Mouse (Mus musculus) limb, embryonic 15.5 days (tissue): ENCODE data around the gene Npas3. TPM values are rescaled to one million over a fixed set of nuclear protein-coding genes. Genes with fewer than 3 reads are reported as not detected.
"Not testable (repeated sequence)": the region's sequence is repeated elsewhere in the genome, so short reads cannot be mapped to it uniquely, and the experiment has no call there.

Source experiments
- ATAC-seq: fragments of 200-750 bp; cut with Nextera tagmentation; 2 replicates; pipeline ENCODE4 v1.8.0; 2017; ENCODE audit warnings: low read depth, moderate TSS enrichment; ENCODE audit not compliant: insufficient number of reproducible peaks, low FRiP score, low TSS enrichment
- H3K27ac ChIP-seq: fragments of 300-500 bp; sonication (generic); 2 replicates; pipeline ENCODE4 v1.5.1; 2015; ENCODE audit warnings: moderate library complexity, mild to moderate bottlenecking, inconsistent platforms
- H3K27me3 ChIP-seq: fragments of 300-500 bp; sonication (generic); 2 replicates; pipeline ENCODE4 v1.6.1; 2015; ENCODE audit warnings: inconsistent platforms
- H3K36me3 ChIP-seq: fragments of 300-500 bp; sonication (generic); 2 replicates; pipeline ENCODE4 v1.6.1; 2015; ENCODE audit warnings: inconsistent platforms
- H3K4me1 ChIP-seq: fragments of 300-500 bp; sonication (generic); 2 replicates; pipeline ENCODE4 v1.6.1; 2015; ENCODE audit warnings: inconsistent platforms
- H3K4me2 ChIP-seq: fragments of 300-500 bp; sonication (generic); 2 replicates; pipeline ENCODE4 v1.6.1; 2015; ENCODE audit warnings: mild to moderate bottlenecking, inconsistent platforms
- H3K4me3 ChIP-seq: fragments of 300-500 bp; sonication (generic); 2 replicates; pipeline ENCODE4 v1.5.1; 2015; ENCODE audit warnings: mild to moderate bottlenecking, inconsistent platforms
- H3K9ac ChIP-seq: fragments of 300-500 bp; sonication (generic); 2 replicates; pipeline ENCODE4 v1.6.1; 2015; ENCODE audit warnings: inconsistent platforms
- H3K9me3 ChIP-seq: fragments of 300-500 bp; sonication (generic); 2 replicates; pipeline ENCODE4 v1.6.1; 2016; ENCODE audit warnings: inconsistent platforms
- WGBS: fragments of 180-500 bp; shearing (Covaris S2); methylation state at CpG from one replicate; pipeline ENCODE4 v1.1.7; 2015; 5-methylcytosine and 5-hydroxymethylcytosine counted together
- polyA plus RNA-seq: library from polyadenylated mRNA; unstranded; fragments of >200 nt; fragmentation: Nextera tagmentation; extraction: Ambion mirVana; gene quantifications from 2 replicates; pipeline ENCODE4 v1.2.1, GENCODE M21; 2015

Npas3 gene
- polyA plus RNA-seq, 1 experiment from 2014 or later, result 4.2 TPM

GRCm38 (mm10) chr12:53252572-53253422 is 4.3 kb downstream of the Npas3 start:
- peak overlapping the region; percentile 96 for H3K27ac ChIP-seq

GRCm38 (mm10) chr12:53253461-53254159 is 5.1 kb downstream of the Npas3 start:
- peak; percentile 8; the same call in 1 of the 2 replicates for ATAC-seq
- H3K27me3 ChIP-seq, result peaks cover 24% of the 10 kb centered on the region
- no peaks in the 10 kb centered on the region for H3K9me3 ChIP-seq
- H3K4me3 ChIP-seq, result peak overlapping the region; percentile 71
- H3K4me2 ChIP-seq, result peak overlapping the region; percentile 72
- H3K4me1 ChIP-seq, result peaks cover 12% of the 10 kb centered on the region
- under 1% methylated on average over 12 of the region's 32 CpGs for WGBS
- no peaks in the 10 kb centered on the region for H3K36me3 ChIP-seq
- H3K9ac ChIP-seq, result peak overlapping the region; percentile 0; the same call in 1 of the 2 replicates
- peak overlapping the region; percentile 96 for H3K27ac ChIP-seq

More at GRCm38 (mm10) chr12:53252572-53253422, 4.3 kb downstream of the Npas3 start:
- H3K27me3 ChIP-seq, result peaks cover 32% of the 10 kb centered on the region
- no peaks in the 10 kb centered on the region for H3K36me3 ChIP-seq
- peak; percentile 41 for ATAC-seq
- peaks cover 21% of the 10 kb centered on the region for H3K4me1 ChIP-seq
- H3K9ac ChIP-seq, result peak overlapping the region; percentile 82
- WGBS, result under 1% methylated on average over 68 of the region's 115 CpGs
- peak overlapping the region; percentile 71 for H3K4me3 ChIP-seq
- peak overlapping the region; percentile 72 for H3K4me2 ChIP-seq
- H3K9me3 ChIP-seq, result no peaks in the 10 kb centered on the region

GRCm38 (mm10) chr12:53254160-53254480 is 5.6 kb downstream of the Npas3 start:
- Histone ChIP-seq H3K27ac (peak overlapping the region; percentile 96), H3K27me3 (peaks cover 19% of the 10 kb centered on the region), H3K9me3 (no peaks in the 10 kb centered on the region), H3K4me1 (peaks cover 8% of the 10 kb centered on the region), H3K4me2 (peak overlapping the region; percentile 72), H3K36me3 (no peaks in the 10 kb centered on the region), H3K4me3 (peak overlapping the region; percentile 71), H3K9ac (peak overlapping the region; percentile 0; the same call in 1 of the 2 replicates)
- ATAC-seq, result no peak
- WGBS, result 15% methylated on average over 6 of the region's 6 CpGs

GRCm38 (mm10) chr12:53274502-53274901 is 26.0 kb downstream of the Npas3 start:
- not testable (repeated sequence) for H3K9ac ChIP-seq, H3K9me3 ChIP-seq, H3K36me3 ChIP-seq, H3K4me1 ChIP-seq, H3K4me3 ChIP-seq, H3K27me3 ChIP-seq, H3K27ac ChIP-seq, H3K4me2 ChIP-seq, ATAC-seq

- no peaks in the 10 kb centered on the region for H3K9me3 ChIP-seq
- H3K27ac ChIP-seq, result no peak overlapping the region
- ATAC-seq, result no peak
- H3K27me3 ChIP-seq, result no peaks in the 10 kb centered on the region
- H3K4me2 ChIP-seq, result no peak overlapping the region
- H3K4me3 ChIP-seq, result no peak overlapping the region
- H3K36me3 ChIP-seq, result no peaks in the 10 kb centered on the region
- no peak overlapping the region for H3K9ac ChIP-seq
- whole genome bisulfite sequencing, result 70% methylated on average over 6 of the region's 6 CpGs
- no peaks in the 10 kb centered on the region for H3K4me1 ChIP-seq
Observed at GRCm38 (mm10) chr12:53277393-53277792, 28.9 kb downstream of the Npas3 start.

- H3K4me2 ChIP-seq, result no peak overlapping the region
- no peak for ATAC-seq
- WGBS, result 83% methylated on average over 4 of the region's 4 CpGs
- H3K4me3 ChIP-seq, result no peak overlapping the region
- H3K9ac ChIP-seq, result no peak overlapping the region
- no peaks in the 10 kb centered on the region for H3K36me3 ChIP-seq
- H3K27me3 ChIP-seq, result no peaks in the 10 kb centered on the region
- H3K4me1 ChIP-seq, result peaks cover 8% of the 10 kb centered on the region; the same call in 1 of the 2 replicates
- H3K27ac ChIP-seq, result no peak overlapping the region
- H3K9me3 ChIP-seq, result no peaks in the 10 kb centered on the region
Observed at GRCm38 (mm10) chr12:53290341-53290740, 41.9 kb downstream of the Npas3 start.

- no peaks in the 10 kb centered on the region for H3K27me3 ChIP-seq
- no peak for ATAC-seq
- no peak overlapping the region for H3K9ac ChIP-seq
- H3K9me3 ChIP-seq, result no peaks in the 10 kb centered on the region
- H3K4me1 ChIP-seq, result peaks cover 8% of the 10 kb centered on the region; the same call in 1 of the 2 replicates
- no peaks in the 10 kb centered on the region for H3K36me3 ChIP-seq
- no peak overlapping the region for H3K27ac ChIP-seq
- H3K4me3 ChIP-seq, result no peak overlapping the region
- no peak overlapping the region for H3K4me2 ChIP-seq
- WGBS, result 88% methylated on average over 10 of the region's 10 CpGs
Observed at GRCm38 (mm10) chr12:53290846-53291245, 42.4 kb downstream of the Npas3 start.

- Histone ChIP-seq H3K27me3 (no peaks in the 10 kb centered on the region), H3K4me3 (no peak overlapping the region), H3K4me2 (no peak overlapping the region), H3K36me3 (no peaks in the 10 kb centered on the region), H3K27ac (peak overlapping the region; percentile 85), H3K9ac (no peak overlapping the region), H3K9me3 (no peaks in the 10 kb centered on the region), H3K4me1 (peaks cover 8% of the 10 kb centered on the region; the same call in 1 of the 2 replicates)
- no peak for ATAC-seq
- WGBS, result 60% methylated on average over 8 of the region's 8 CpGs
Observed at GRCm38 (mm10) chr12:53292010-53292409, 43.5 kb downstream of the Npas3 start.

- Histone ChIP-seq H3K27ac (peak overlapping the region; percentile 85), H3K9me3 (no peaks in the 10 kb centered on the region), H3K4me3 (no peak overlapping the region), H3K27me3 (no peaks in the 10 kb centered on the region), H3K4me2 (peak overlapping the region; percentile 19), H3K4me1 (peaks cover 8% of the 10 kb centered on the region; the same call in 1 of the 2 replicates), H3K36me3 (no peaks in the 10 kb centered on the region), H3K9ac (no peak overlapping the region)
- 39% methylated on average over 17 of the region's 17 CpGs for WGBS
- ATAC-seq, result peak; percentile 77
Observed at GRCm38 (mm10) chr12:53292508-53293300, 44.2 kb downstream of the Npas3 start.

- Histone ChIP-seq H3K27me3 (no peaks in the 10 kb centered on the region), H3K27ac (no peak overlapping the region), H3K36me3 (no peaks in the 10 kb centered on the region), H3K4me2 (no peak overlapping the region), H3K9ac (no peak overlapping the region), H3K4me1 (peaks cover 19% of the 10 kb centered on the region), H3K4me3 (no peak overlapping the region), H3K9me3 (no peaks in the 10 kb centered on the region)
- WGBS, result 95% methylated on average over 7 of the region's 7 CpGs
- no peak for ATAC-seq
Observed at GRCm38 (mm10) chr12:53294011-53294410, 45.5 kb downstream of the Npas3 start.

GRCm38 (mm10) chr12:53295747-53296146 is 47.3 kb downstream of the Npas3 start:
- Histone ChIP-seq H3K4me1 (peaks cover 20% of the 10 kb centered on the region), H3K9ac (no peak overlapping the region), H3K4me3 (no peak overlapping the region), H3K36me3 (no peaks in the 10 kb centered on the region), H3K27ac (no peak overlapping the region), H3K27me3 (no peaks in the 10 kb centered on the region), H3K9me3 (no peaks in the 10 kb centered on the region), H3K4me2 (no peak overlapping the region)
- ATAC-seq, result no peak
- 51% methylated on average over 7 of the region's 7 CpGs for WGBS
